Mouse (Mus musculus) midbrain, embryonic 15.5 days (tissue): ENCODE measurements around the gene Utrn. TPM values are rescaled to one million over a fixed set of nuclear protein-coding genes. Genes with fewer than 3 reads are reported as not detected.
A peak's percentile ranks its signal among the peaks of the same experiment; 100 is the strongest.
"Not testable (repeated sequence)": the region's sequence is repeated elsewhere in the genome, so short reads cannot be mapped to it uniquely, and the experiment has no call there.

Source experiments
- ATAC-seq: fragments of 200-750 bp; cut with Nextera tagmentation; replicated peaks from 2 replicates; pipeline ENCODE4 v1.8.0; 2017; ENCODE audit warnings: moderate TSS enrichment
- H3K27ac ChIP-seq: fragments of 300-500 bp; sonication (generic); 2 replicates; pipeline ENCODE4 v1.5.1; 2015; ENCODE audit warnings: mild to moderate bottlenecking, inconsistent platforms
- H3K27me3 ChIP-seq: fragments of 300-500 bp; sonication (generic); replicated peaks from 2 replicates; pipeline ENCODE4 v1.6.1; 2015; ENCODE audit warnings: inconsistent platforms
- H3K36me3 ChIP-seq: fragments of 300-500 bp; sonication (generic); replicated peaks from 2 replicates; pipeline ENCODE4 v1.6.1; 2015; ENCODE audit warnings: inconsistent platforms
- H3K4me1 ChIP-seq: fragments of 300-500 bp; sonication (generic); 2 replicates; pipeline ENCODE4 v1.6.1; 2015; ENCODE audit warnings: inconsistent platforms
- H3K4me2 ChIP-seq: fragments of 300-500 bp; sonication (generic); 2 replicates; pipeline ENCODE4 v1.6.1; 2015; ENCODE audit warnings: inconsistent platforms, mild to moderate bottlenecking, moderate library complexity
- H3K4me3 ChIP-seq: fragments of 300-500 bp; sonication (generic); 2 replicates; pipeline ENCODE4 v1.5.1; 2015; ENCODE audit warnings: mild to moderate bottlenecking, inconsistent platforms
- H3K9ac ChIP-seq: fragments of 300-500 bp; sonication (generic); 2 replicates; pipeline ENCODE4 v1.6.1; 2015; ENCODE audit warnings: mild to moderate bottlenecking, inconsistent platforms
- H3K9me3 ChIP-seq: fragments of 300-500 bp; sonication (generic); 2 replicates; pipeline ENCODE4 v1.6.1; 2016; ENCODE audit warnings: inconsistent platforms
- WGBS: fragments of 180-500 bp; shearing (Covaris S2); methylation state at CpG from one replicate; pipeline ENCODE4 v1.1.7; 2015; ENCODE audit warnings: mixed read lengths; 5-methylcytosine and 5-hydroxymethylcytosine counted together
- polyA plus RNA-seq: library from polyadenylated mRNA; unstranded; fragments of >200 nt; fragmentation: Nextera tagmentation; extraction: Ambion mirVana; gene quantifications from 2 replicates; pipeline ENCODE4 v1.2.1, GENCODE M21; 2015

The Utrn gene
- polyA plus RNA-seq, 1 experiment from 2014 or later, result 19.7 TPM

DNA sequence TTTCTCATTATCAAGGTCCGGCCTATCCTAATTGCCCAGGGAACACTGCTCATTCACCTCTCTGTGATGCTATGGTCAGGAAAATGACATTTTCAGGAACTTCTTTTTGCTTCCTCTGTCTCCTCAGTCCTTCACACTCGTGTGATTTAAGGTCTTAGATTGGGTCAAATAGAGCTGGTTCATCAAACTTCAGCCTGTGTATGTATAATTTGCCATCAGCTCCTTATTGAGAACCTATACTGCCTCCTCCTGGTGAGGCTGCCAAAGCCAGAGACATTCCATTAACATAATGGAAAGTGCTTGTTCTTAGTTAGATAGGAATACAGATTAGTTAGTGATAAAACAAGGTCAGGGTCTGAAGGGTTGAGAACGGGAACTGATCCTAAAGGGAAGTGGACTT, 253.4 kb downstream of the Utrn start:
- Histone ChIP-seq H3K9ac (no peak overlapping the region), H3K27me3 (no peaks in the 10 kb centered on the region), H3K9me3 (no peaks in the 10 kb centered on the region), H3K27ac (no peak overlapping the region), H3K36me3 (no peaks in the 10 kb centered on the region), H3K4me2 (no peak overlapping the region), H3K4me3 (no peak overlapping the region), H3K4me1 (peaks cover 8% of the 10 kb centered on the region; the same call in 1 of the 2 replicates)
- no peak for ATAC-seq
- WGBS, result 50% methylated on average over 3 of the region's 3 CpGs

DNA sequence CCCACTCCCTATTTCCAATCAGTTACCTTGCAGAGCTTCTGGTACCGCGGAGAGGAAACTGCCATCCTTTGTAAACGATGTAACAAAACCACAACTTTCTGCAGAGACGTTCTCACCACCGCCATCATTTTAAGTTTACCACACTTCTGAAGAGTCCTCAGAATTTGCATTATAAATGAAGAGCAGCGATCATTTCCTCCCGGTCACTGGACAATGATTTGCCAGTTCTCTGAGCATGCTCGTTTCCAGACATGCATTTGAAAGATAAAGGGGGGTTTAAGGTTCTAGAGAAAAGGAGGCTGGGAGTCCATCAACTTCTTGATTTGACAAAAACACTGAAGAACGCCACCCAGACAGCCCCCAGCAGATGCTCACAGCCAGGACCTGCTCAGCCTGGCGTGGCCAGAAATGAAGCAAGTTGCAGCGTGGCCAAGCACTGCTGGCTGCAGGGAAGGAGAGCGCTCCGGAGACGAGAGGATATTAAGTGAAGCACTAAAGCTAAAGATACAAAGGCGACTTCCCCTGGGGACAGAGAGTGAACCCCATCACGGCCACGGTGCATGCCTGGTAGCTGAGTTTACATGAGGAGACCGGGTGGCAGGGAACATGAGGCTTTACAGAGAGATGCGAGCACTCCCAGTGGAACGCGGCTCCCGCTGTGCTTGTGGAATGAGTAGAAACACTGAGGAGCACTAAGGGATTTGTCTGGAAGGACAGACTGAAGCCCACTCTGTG, 254.5 kb downstream of the Utrn start:
- peak overlapping the region; percentile 55 for H3K4me3 ChIP-seq
- 2% methylated on average over 22 of the region's 22 CpGs for WGBS
- H3K27ac ChIP-seq, result peak overlapping the region; percentile 70

DNA sequence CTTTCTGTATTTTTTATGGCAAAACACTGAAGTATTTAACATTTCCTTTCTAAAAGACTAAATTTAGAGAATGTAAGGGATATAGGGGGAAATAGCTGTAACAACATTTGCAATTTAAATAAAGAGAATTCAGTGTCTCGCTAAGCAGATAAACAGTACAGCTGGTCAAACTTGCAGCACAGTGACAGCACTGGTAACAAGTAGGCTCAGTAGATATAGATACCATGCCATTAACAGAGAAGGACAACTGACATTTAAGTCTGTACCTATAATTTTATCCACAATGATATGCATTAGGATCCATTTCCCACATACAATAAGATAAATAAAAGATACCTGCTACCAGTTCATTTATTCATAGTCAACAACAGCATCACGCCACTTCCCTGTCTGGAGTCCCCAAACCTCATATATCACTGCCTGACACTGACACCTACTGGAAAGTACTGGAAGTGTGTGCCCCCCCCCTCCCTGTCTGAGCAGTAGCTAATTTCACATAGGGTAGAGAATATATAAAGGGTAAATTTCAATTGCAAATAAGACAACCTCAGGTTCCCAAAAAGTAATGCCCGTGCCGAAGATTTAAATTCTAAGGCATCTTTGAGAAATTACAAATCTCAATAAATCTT, 256.8 kb downstream of the Utrn start:
- Histone ChIP-seq H3K4me1 (peaks cover 8% of the 10 kb centered on the region; the same call in 1 of the 2 replicates), H3K4me3 (peak overlapping the region; percentile 25), H3K9me3 (no peaks in the 10 kb centered on the region), H3K27ac (no peak overlapping the region), H3K4me2 (peak overlapping the region; percentile 36), H3K36me3 (no peaks in the 10 kb centered on the region), H3K9ac (no peak overlapping the region), H3K27me3 (no peaks in the 10 kb centered on the region)
- WGBS, result 21% methylated on average over 4 of the region's 4 CpGs
- peak; percentile 88 for ATAC-seq

More for the DNA sequence above, 254.5 kb downstream of the Utrn start:
- H3K4me2 ChIP-seq, result peak overlapping the region; percentile 81
- peak overlapping the region; percentile 57 for H3K9ac ChIP-seq
- no peaks in the 10 kb centered on the region for H3K36me3 ChIP-seq
- peak; percentile 76 for ATAC-seq
- peaks cover 8% of the 10 kb centered on the region; the same call in 1 of the 2 replicates for H3K4me1 ChIP-seq
- H3K9me3 ChIP-seq, result no peaks in the 10 kb centered on the region
- H3K27me3 ChIP-seq, result no peaks in the 10 kb centered on the region

DNA sequence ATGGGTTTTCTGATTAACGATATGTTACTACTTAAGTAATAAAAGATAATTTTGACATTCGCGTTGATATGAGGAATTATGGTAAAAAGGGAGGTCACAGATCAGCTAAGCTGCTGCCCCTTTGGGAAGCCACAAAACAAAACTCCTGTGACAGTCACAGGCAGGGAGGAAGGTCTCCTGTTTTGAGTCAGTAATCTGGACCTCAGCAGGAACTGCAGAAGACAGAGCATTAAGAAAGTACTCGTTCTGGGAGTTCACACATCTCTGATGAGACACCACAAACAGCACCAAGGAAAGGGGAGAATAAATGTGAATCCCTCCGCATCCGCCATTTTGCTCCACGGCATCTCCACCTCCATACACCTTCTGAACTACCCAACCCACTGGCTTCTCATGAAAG, 259.3 kb downstream of the Utrn start:
- Histone ChIP-seq H3K36me3 (no peaks in the 10 kb centered on the region), H3K4me3 (no peak overlapping the region), H3K4me2 (no peak overlapping the region), H3K27me3 (no peaks in the 10 kb centered on the region), H3K27ac (no peak overlapping the region), H3K4me1 (0 out of 2 replicates have a peak, but pooled peaks cover 4% of the 10 kb centered on the region), H3K9me3 (no peaks in the 10 kb centered on the region), H3K9ac (no peak overlapping the region)
- 84% methylated on average over 7 of the region's 7 CpGs for WGBS
- no peak for ATAC-seq

DNA sequence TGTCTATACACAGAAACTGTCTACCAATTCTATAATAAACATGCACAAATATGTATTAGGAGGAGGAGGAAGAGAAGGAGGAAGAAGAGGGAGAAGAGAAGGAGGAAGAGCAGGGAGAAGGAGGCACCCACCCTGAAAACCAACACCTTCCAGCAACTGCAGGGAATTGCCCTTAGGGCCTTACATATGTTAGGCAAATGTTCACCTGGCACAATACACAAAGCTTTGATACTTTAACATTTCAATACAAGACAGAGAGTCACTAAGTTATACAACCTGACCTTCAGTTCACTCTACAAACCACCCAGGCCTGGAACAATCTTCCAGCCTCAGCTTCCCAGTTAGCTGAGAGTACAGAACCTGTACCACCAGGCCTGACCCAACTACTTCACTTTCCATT, 260.5 kb downstream of the Utrn start:
- Histone ChIP-seq H3K9me3 (no peaks in the 10 kb centered on the region), H3K4me2 (no peak overlapping the region), H3K27me3 (no peaks in the 10 kb centered on the region), H3K27ac (no peak overlapping the region), H3K36me3 (no peaks in the 10 kb centered on the region), H3K4me3 (no peak overlapping the region), H3K4me1 (0 out of 2 replicates have a peak, but pooled peaks cover 3% of the 10 kb centered on the region), H3K9ac (no peak overlapping the region)
- no peak for ATAC-seq

DNA sequence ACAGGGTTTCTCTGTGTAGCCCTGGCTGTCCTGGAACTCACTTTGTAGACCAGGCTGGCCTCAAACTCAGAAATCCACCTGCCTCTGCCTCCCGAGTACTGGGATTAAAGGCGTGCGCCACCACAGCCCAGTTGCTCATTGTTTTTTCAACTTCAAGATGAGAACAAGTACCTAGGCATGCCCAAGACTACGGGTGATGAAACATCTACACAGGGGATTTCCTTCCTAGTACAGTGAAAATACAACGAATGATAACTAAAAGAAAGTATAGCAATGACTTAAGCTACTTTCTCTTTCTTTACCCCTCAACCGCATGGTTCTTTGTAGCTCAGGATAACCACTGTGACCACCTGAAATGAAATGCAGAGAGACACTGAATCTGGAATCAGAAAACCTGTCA, 262.0 kb downstream of the Utrn start:
- H3K9me3 ChIP-seq, H3K36me3 ChIP-seq, H3K27me3 ChIP-seq, H3K4me1 ChIP-seq, H3K4me2 ChIP-seq, H3K4me3 ChIP-seq, H3K9ac ChIP-seq, ATAC-seq, H3K27ac ChIP-seq: not testable (repeated sequence)
- WGBS, result 95% methylated on average over 6 of the region's 6 CpGs

DNA sequence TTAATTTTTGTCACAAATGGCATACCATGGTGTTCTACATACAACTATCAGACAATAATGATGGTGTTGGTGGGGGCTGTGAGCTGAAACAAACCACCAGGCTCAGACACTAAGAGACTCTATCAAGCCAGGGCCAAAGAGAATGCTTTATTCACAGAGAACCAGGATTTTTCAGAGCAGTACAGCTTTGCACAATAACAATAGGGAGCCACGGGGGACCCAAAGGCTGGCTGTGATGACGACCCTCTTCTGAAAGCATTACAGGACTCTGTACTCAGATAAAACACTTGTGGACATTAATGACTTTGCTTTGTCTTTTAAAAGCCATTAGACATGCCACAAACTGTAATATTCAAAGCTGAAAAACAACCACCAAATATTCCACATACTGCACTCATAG, 273.8 kb downstream of the Utrn start:
- no peak overlapping the region for H3K4me2 ChIP-seq
- no peak for ATAC-seq
- WGBS, result 8% methylated on average over 2 of the region's 2 CpGs
- H3K9ac ChIP-seq, result no peak overlapping the region
- no peak overlapping the region for H3K27ac ChIP-seq
- H3K27me3 ChIP-seq, result no peaks in the 10 kb centered on the region
- no peaks in the 10 kb centered on the region for H3K9me3 ChIP-seq
- no peak overlapping the region for H3K4me3 ChIP-seq
- no peaks in the 10 kb centered on the region for H3K4me1 ChIP-seq
- H3K36me3 ChIP-seq, result no peaks in the 10 kb centered on the region

DNA sequence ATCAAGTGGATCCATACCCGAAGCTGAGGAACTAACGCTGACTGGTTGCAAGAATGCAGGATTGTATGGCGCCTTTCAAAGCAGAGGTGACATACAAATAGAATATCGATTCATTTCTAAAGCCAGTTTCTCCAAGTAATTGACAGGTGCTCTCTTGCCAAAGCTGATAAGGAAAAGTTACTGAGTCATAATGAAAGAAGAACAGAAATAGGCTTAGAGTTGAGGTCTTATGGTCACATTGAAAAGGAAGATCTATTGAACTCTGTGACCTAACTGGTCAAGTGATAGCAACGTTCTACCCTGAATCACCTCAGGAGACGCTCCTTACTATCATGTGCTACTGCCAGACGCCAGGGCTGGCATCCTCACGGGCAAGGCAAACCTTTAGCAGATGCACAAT, 274.2 kb downstream of the Utrn start:
- WGBS, result 82% methylated on average over 8 of the region's 8 CpGs
- Histone ChIP-seq H3K4me2 (no peak overlapping the region), H3K36me3 (no peaks in the 10 kb centered on the region)

DNA sequence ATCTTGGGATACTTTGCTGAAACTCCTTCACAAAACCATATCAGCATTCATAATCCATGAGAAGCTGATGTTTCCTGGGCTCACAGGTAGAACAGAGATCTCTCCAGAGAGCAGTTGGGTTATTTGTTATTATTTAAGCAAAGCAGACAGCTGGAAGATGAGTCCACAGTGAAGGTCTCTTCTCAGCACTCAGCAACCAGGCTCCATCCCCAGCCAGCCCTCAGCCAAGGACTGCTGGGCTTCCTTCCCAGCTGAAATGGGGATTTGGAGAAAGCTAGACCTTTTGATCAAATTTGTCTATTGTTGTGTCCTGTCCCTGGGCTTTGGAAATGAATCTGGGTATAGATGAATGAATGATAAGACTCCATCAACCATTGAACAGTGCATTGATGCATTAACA, 276.1 kb downstream of the Utrn start:
- Histone ChIP-seq H3K36me3 (no peaks in the 10 kb centered on the region), H3K4me3 (no peak overlapping the region), H3K9me3 (no peaks in the 10 kb centered on the region), H3K4me1 (no peaks in the 10 kb centered on the region), H3K27ac (no peak overlapping the region), H3K4me2 (no peak overlapping the region), H3K27me3 (no peaks in the 10 kb centered on the region), H3K9ac (no peak overlapping the region)
- ATAC-seq, result no peak

More for the DNA sequence above, 274.2 kb downstream of the Utrn start:
- ATAC-seq, result no peak
- H3K9ac ChIP-seq, result no peak overlapping the region
- H3K4me1 ChIP-seq, result no peaks in the 10 kb centered on the region
- H3K27ac ChIP-seq, result no peak overlapping the region
- H3K4me3 ChIP-seq, result no peak overlapping the region
- H3K27me3 ChIP-seq, result no peaks in the 10 kb centered on the region
- no peaks in the 10 kb centered on the region for H3K9me3 ChIP-seq

DNA sequence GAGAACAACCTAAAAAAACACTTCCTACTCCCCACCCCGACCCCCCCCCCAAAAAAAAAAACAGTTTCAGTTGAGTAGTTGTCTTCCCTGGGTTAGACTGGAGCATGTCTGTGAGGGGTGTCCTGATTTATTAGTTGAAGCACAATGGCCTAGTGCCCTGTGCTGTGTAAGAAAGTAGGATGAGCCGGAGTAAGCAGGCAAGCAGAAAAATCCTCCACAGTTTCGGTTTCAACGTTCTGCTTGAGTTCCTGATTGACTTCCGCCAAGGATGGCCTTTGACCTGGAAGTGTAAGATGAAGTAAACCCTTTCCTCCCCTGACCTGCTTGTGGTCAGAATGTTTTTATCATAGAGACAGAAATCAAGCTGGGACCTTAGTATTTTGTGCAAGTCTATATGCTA, 277.2 kb downstream of the Utrn start:
- ATAC-seq, result no peak
- no peaks in the 10 kb centered on the region for H3K27me3 ChIP-seq
- H3K4me3 ChIP-seq, result no peak overlapping the region
- H3K4me1 ChIP-seq, result no peaks in the 10 kb centered on the region
- H3K9me3 ChIP-seq, result no peaks in the 10 kb centered on the region
- WGBS, result 59% methylated on average over 5 of the region's 5 CpGs
- H3K9ac ChIP-seq, result no peak overlapping the region
- no peak overlapping the region for H3K4me2 ChIP-seq
- no peak overlapping the region for H3K27ac ChIP-seq
- no peaks in the 10 kb centered on the region for H3K36me3 ChIP-seq

DNA sequence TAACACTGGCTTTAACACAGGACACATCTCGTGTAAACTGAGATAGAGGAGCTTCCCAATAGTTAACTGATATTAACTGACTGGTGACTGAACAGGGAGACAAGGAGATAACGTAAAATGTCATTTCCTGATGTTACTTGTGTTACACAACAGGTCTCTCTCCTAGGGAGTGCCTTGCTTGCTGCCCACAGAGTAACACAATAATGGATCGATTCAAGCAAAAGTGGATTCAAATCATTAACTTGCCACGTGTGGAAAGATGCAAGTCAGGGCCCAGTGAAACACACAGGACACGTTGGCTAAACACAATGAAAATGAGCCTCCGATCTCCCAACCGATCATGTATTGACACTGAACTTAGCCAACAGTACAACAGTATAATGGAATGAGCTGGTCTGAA, 281.1 kb downstream of the Utrn start:
- H3K4me1 ChIP-seq, result no peaks in the 10 kb centered on the region
- no peak overlapping the region for H3K4me2 ChIP-seq
- H3K27me3 ChIP-seq, result no peaks in the 10 kb centered on the region
- H3K4me3 ChIP-seq, result no peak overlapping the region
- no peak for ATAC-seq
- 82% methylated on average over 7 of the region's 7 CpGs for WGBS
- H3K36me3 ChIP-seq, result no peaks in the 10 kb centered on the region
- no peaks in the 10 kb centered on the region for H3K9me3 ChIP-seq
- H3K27ac ChIP-seq, result no peak overlapping the region
- no peak overlapping the region for H3K9ac ChIP-seq

DNA sequence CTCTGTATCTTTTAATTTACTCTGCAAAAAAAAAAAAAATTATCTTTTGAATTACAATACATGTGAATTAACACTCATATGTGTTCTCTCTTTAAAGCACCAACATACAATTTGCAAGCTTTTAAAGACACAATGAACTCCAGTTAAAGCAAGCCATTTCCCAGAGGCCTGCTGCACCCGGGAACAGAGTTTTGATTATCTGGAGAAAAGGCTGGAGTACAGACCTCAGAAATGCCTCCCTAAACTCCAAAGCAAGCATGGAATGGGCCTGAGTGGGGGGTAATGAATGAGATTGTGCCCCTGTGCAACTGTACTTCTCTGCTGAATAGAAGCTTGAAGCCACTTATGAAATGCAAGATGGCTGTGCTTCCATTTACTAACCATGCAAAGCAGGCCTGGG, 281.8 kb downstream of the Utrn start:
- H3K4me2 ChIP-seq, result no peak overlapping the region
- no peaks in the 10 kb centered on the region for H3K9me3 ChIP-seq
- H3K27ac ChIP-seq, result 0 out of 2 replicates have a peak overlapping the region, but pooled peaks have one; percentile 13
- no peaks in the 10 kb centered on the region for H3K27me3 ChIP-seq
- H3K9ac ChIP-seq, result no peak overlapping the region
- no peaks in the 10 kb centered on the region for H3K4me1 ChIP-seq
- no peak overlapping the region for H3K4me3 ChIP-seq
- H3K36me3 ChIP-seq, result no peaks in the 10 kb centered on the region
- no peak for ATAC-seq
- 50% methylated on average over 1 of the region's 1 CpGs for WGBS

DNA sequence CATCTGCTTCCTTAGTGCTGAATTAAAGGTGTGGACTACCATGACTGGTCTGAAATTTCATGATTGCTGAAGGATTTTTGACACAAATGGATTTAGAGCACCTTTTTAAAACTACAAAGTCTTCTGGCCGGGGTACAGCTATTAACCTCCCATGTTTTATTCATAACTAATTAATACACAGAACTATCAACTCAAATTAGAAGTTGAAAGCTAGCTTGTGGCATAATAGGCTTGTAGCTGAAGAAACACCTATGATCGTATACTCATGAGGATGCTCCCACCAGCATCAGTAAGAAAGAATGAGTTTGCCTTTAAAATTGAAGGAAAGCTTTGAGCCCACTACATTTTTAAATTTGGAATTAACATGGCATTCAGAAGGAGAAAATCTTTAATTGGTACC, 282.3 kb downstream of the Utrn start:
- ATAC-seq, result peak; percentile 60; the same call in 1 of the 2 replicates
- no peak overlapping the region for H3K27ac ChIP-seq
- WGBS, result 52% methylated on average over 2 of the region's 2 CpGs

More for the DNA sequence above, 282.3 kb downstream of the Utrn start:
- Histone ChIP-seq H3K9me3 (no peaks in the 10 kb centered on the region), H3K27me3 (no peaks in the 10 kb centered on the region), H3K4me3 (no peak overlapping the region), H3K36me3 (no peaks in the 10 kb centered on the region), H3K9ac (no peak overlapping the region), H3K4me2 (no peak overlapping the region), H3K4me1 (no peaks in the 10 kb centered on the region)
